11 mouse cellular contexts compared by ENCODE assay signal in genomic region chr12:79719091-79719846, GRCm38 (mm10).
DNase-seq lines count a peak whose midpoint lies in the region; ATAC-seq and TF ChIP-seq lines count a peak whose summit lies in the region.
"Had no signal": no experiment of that assay in that cellular context is flagged by ENCODE, and none has a peak within 500 bp of the region (broad histone marks: within the 10 kb centered on the region; RNA-seq: fewer than 3 reads in every experiment).

No protein-coding gene starts in this region.

- no peak overlapping the region for H3K4me2 ChIP-seq in heart, embryonic 11.5 days
- H3K4me2 ChIP-seq in forebrain, postnatal 0 days (ENCODE audit: low read depth): no peak overlapping the region
- H3K4me2 ChIP-seq in midbrain, embryonic 11.5 days: no peak overlapping the region; the same call in 1 of the 2 replicates

- H3K9ac ChIP-seq in heart, embryonic 11.5 days (ENCODE audit: low read depth, low read length): peak overlapping the region; percentile 56; the same call in 1 of the 2 replicates
- no peak overlapping the region for H3K9ac ChIP-seq in heart, adult 2 months (ENCODE audit: low read depth, low read length)
- H3K9ac ChIP-seq in forebrain, postnatal 0 days: no peak overlapping the region
- H3K9ac ChIP-seq in midbrain, embryonic 11.5 days (ENCODE audit: low read length): peak overlapping the region; percentile 54; the same call in 1 of the 2 replicates

- no peaks in the 10 kb centered on the region for H3K36me3 ChIP-seq in heart, embryonic 11.5 days (ENCODE audit: control insufficient read depth, insufficient read depth, low read length)
- no peaks in the 10 kb centered on the region for H3K36me3 ChIP-seq in heart, adult 2 months (ENCODE audit: control insufficient read depth, insufficient read depth, low read length)
- no peaks in the 10 kb centered on the region for H3K36me3 ChIP-seq in forebrain, postnatal 0 days (ENCODE audit: insufficient read depth)
- no peaks in the 10 kb centered on the region for H3K36me3 ChIP-seq in midbrain, embryonic 11.5 days (ENCODE audit: control insufficient read depth, insufficient read depth, low read length)

- H3K27ac ChIP-seq in heart, embryonic 11.5 days (ENCODE audit: low read depth, low read length): peak overlapping the region; percentile 59
- no peak overlapping the region for H3K27ac ChIP-seq in heart, adult 2 months
- H3K27ac ChIP-seq in forebrain, postnatal 0 days (ENCODE audit: low read depth, low read length): peak overlapping the region; percentile 62
- H3K27ac ChIP-seq in midbrain, embryonic 11.5 days (ENCODE audit: low read depth, low read length): peak overlapping the region; percentile 97

- peaks cover 11% of the 10 kb centered on the region for H3K4me1 ChIP-seq in heart, embryonic 11.5 days (ENCODE audit: control insufficient read depth, insufficient read depth, low read length)
- no peaks in the 10 kb centered on the region for H3K4me1 ChIP-seq in heart, adult 2 months (ENCODE audit: control insufficient read depth, insufficient read depth, low read length)
- 0 out of 2 replicates have a peak, but pooled peaks cover 6% of the 10 kb centered on the region for H3K4me1 ChIP-seq in forebrain, postnatal 0 days (ENCODE audit: insufficient read depth)
- H3K4me1 ChIP-seq in midbrain, embryonic 11.5 days (ENCODE audit: control insufficient read depth, insufficient read depth, low read length): peaks cover 41% of the 10 kb centered on the region

- H3K27me3 ChIP-seq in heart, embryonic 11.5 days (ENCODE audit: control insufficient read depth, insufficient read depth, low read length): no peaks in the 10 kb centered on the region
- H3K27me3 ChIP-seq in heart, adult 2 months (ENCODE audit: control insufficient read depth, insufficient read depth, low read length): no peaks in the 10 kb centered on the region
- H3K27me3 ChIP-seq in forebrain, postnatal 0 days (ENCODE audit: insufficient read depth, low read length): no peaks in the 10 kb centered on the region
- H3K27me3 ChIP-seq in midbrain, embryonic 11.5 days (ENCODE audit: control insufficient read depth, insufficient read depth, low read length): no peaks in the 10 kb centered on the region

- 26% methylated on average over 10 of the region's 10 CpGs for WGBS in heart, embryonic 11.5 days (ENCODE audit: insufficient replicate concordance)
- WGBS in heart, adult 2 months: 75% methylated on average over 10 of the region's 10 CpGs
- 8% methylated on average over 10 of the region's 10 CpGs for WGBS in forebrain, postnatal 0 days
- 3% methylated on average over 10 of the region's 10 CpGs for WGBS in midbrain, embryonic 11.5 days

- no peaks in the 10 kb centered on the region for H3K9me3 ChIP-seq in heart, embryonic 11.5 days (replicated peaks; ENCODE audit: control insufficient read depth, low read length)
- no peaks in the 10 kb centered on the region for H3K9me3 ChIP-seq in forebrain, postnatal 0 days (ENCODE audit: low read length)
- no peaks in the 10 kb centered on the region for H3K9me3 ChIP-seq in midbrain, embryonic 11.5 days (ENCODE audit: control insufficient read depth, low read length)

- no peak overlapping the region for H3K4me3 ChIP-seq in heart, embryonic 11.5 days (ENCODE audit: low read depth, low read length)
- H3K4me3 ChIP-seq in heart, adult 2 months: no peak overlapping the region
- no peak overlapping the region for H3K4me3 ChIP-seq in forebrain, postnatal 0 days (ENCODE audit: low read depth, low read length)
- no peak overlapping the region for H3K4me3 ChIP-seq in midbrain, embryonic 11.5 days (ENCODE audit: low read depth, low read length)

- intact Hi-C loops in heart, adult 2 months (cut with DNase I): no loop called here

- TF ChIP-seq CTCF in heart, adult 2 months (IDR thresholded peaks at IDR 0.05): no peak
- no peak for TF ChIP-seq CTCF in forebrain, postnatal 0 days (IDR thresholded peaks at IDR 0.05; ENCODE audit: low read depth)

- DNase-seq in heart, adult 2 months: no peak
- DNase-seq in brain, adult 2 months (ENCODE audit: low read depth, low spot score): peak; percentile 29
- peak; percentile 56 for DNase-seq in forebrain, postnatal 0 days
- peak; percentile 95 for DNase-seq in midbrain, embryonic 11.5 days (ENCODE audit: low spot score, missing footprints)
- DNase-seq in thymus, postnatal 4 days: no peak
- DNase-seq in left cerebral cortex, adult 9 months (ENCODE audit: low spot score in 2 of 2): no peak
- no peak for DNase-seq in spleen, adult 18-20 months
- DNase-seq: cerebellum, adult 2 months; layer of hippocampus, adult 9-11 months; right cerebral cortex, postnatal 25 days had no signal

- ATAC-seq in heart, embryonic 11.5 days (replicated peaks; ENCODE audit: insufficient number of reproducible peaks, low FRiP score, low TSS enrichment): no peak
- ATAC-seq in forebrain, postnatal 0 days: peak; percentile 93
- ATAC-seq in midbrain, embryonic 11.5 days (ENCODE audit: low FRiP score): peak; percentile 95

- no peak for TF ChIP-seq EP300 in heart, adult 2 months (IDR thresholded peaks at IDR 0.05; ENCODE audit: insufficient read depth, low read depth, low read length)

- TF ChIP-seq POLR2A in heart, adult 2 months (IDR thresholded peaks at IDR 0.05; ENCODE audit: insufficient read depth, low read depth, low read length): no peak

- H3K79me2 ChIP-seq in heart, adult 2 months (replicated peaks; ENCODE audit: control insufficient read depth, insufficient read depth, low read length): no peaks in the 10 kb centered on the region

Comparison
In these comparisons a context has a peak if more than half of its experiments do, and no peak if none do; other contexts are left out.
1. H3K9ac ChIP-seq: peak in heart, embryonic 11.5 days (single experiment) and midbrain, embryonic 11.5 days (single experiment); none in heart, adult 2 months (single experiment) and forebrain, postnatal 0 days (single experiment).
2. DNase-seq: peak in brain, adult 2 months (single experiment), forebrain, postnatal 0 days (single experiment) and midbrain, embryonic 11.5 days (single experiment); none in heart, adult 2 months (0 of 2), thymus, postnatal 4 days (single experiment), left cerebral cortex, adult 9 months (0 of 2) and spleen, adult 18-20 months (0 of 2).